Comparison of ENCODE assay signal across 8 mouse cellular contexts in the genomic region with DNA sequence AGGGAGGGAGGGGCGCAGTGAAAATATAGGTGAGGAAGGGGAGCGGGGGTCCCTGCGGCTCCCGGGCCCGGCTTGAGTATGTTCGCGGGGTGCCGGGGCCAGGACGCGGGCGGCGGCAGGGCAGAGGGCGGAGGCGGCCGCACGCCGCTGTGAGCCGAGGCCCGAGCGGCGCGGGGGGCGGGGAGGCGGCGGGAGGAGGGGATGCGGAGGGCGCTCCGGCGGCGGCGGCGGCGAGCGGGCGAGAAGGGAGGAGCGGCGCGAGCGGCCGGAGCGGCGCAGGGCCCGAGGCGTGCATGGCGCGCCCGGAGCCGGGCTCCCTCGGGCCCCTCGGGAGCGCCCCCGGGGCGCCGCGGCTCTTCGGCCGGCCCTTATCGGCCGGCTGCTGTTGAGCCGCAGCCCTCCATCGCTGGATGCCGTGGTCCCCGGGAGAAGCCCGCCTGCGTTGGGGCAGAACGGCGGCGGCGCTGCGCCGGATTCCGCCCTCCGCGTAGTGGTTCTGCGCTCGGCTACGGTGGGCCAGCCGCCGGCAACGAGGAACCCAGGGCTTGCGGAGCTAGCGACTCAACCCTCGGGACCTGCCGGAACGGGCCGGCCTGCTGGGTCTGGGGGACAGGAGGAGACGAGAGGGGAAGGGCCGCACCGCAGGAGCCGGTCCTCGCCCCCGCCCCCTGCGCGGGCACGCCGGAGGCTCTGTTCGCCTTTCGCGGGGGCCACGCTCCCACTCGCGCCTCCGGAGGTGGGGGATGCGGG. TPM values are rescaled to one million over a fixed set of nuclear protein-coding genes. Genes with fewer than 3 reads are reported as not detected.
DNase-seq lines count a peak whose midpoint lies in the region; ATAC-seq lines count a peak whose summit lies in the region.

A gene (plus strand): TSS at position 237 of the 750 bp plus-strand sequence.

- no peak for ATAC-seq in megakaryocyte, adult 5-6 weeks (ENCODE audit: poor library complexity, severe bottlenecking)
- ATAC-seq in intestine, embryonic 16.5 days: peak; percentile 57
- ATAC-seq in liver, embryonic 13.5 days (ENCODE audit: low read depth): no peak

- peak within 1 kb of the TSS; percentile 96 for H3K4me3 ChIP-seq in megakaryocyte, embryonic 14.5 days (replicated peaks)
- H3K4me3 ChIP-seq in intestine, embryonic 16.5 days (ENCODE audit: low read length): peak within 1 kb of the TSS; percentile 69
- H3K4me3 ChIP-seq in liver, embryonic 13.5 days (replicated peaks): peak within 1 kb of the TSS; percentile 53

- H3K4me2 ChIP-seq in intestine, embryonic 16.5 days (ENCODE audit: low read depth, low read length): peak within 1 kb of the TSS; percentile 97
- H3K4me2 ChIP-seq in liver, embryonic 13.5 days: peak within 1 kb of the TSS; percentile 69

- peaks cover 9% of the 10 kb centered on the region for H3K36me3 ChIP-seq in megakaryocyte, embryonic 14.5 days (replicated peaks; ENCODE audit: low read length)
- H3K36me3 ChIP-seq in intestine, embryonic 16.5 days (ENCODE audit: control insufficient read depth, insufficient read depth, low read length): no peaks in the 10 kb centered on the region
- H3K36me3 ChIP-seq in liver, embryonic 13.5 days: no peaks in the 10 kb centered on the region

- H3K9ac ChIP-seq in intestine, embryonic 16.5 days (ENCODE audit: low read depth, low read length): peak within 1 kb of the TSS; percentile 79
- H3K9ac ChIP-seq in liver, embryonic 13.5 days: peak within 1 kb of the TSS; percentile 53; the same call in 1 of the 2 replicates

- DNase-seq in cerebellum, adult 9-11 months: peak; percentile 51
- DNase-seq in gonadal fat pad, adult 2 months (ENCODE audit: low read depth): no peak
- DNase-seq in liver, embryonic 13.5 days: no peak
- peak; percentile 77 for DNase-seq in retina, postnatal 1 day
- DNase-seq in spleen, postnatal 36 days (ENCODE audit: low spot score in 2 of 2): no peak

- WGBS in intestine, embryonic 16.5 days: 1% methylated on average over 92 of the region's 104 CpGs
- WGBS in liver, embryonic 13.5 days (ENCODE audit: insufficient replicate concordance): under 1% methylated on average over 74 of the region's 104 CpGs

- peak within 1 kb of the TSS; percentile 70 for H3K27ac ChIP-seq in intestine, embryonic 16.5 days (ENCODE audit: low read length)
- H3K27ac ChIP-seq in liver, embryonic 13.5 days: no peak within 1 kb of the TSS

- H3K27me3 ChIP-seq in megakaryocyte, embryonic 14.5 days (replicated peaks): peaks cover 86% of the 10 kb centered on the region
- H3K27me3 ChIP-seq in intestine, embryonic 16.5 days (replicated peaks; ENCODE audit: control insufficient read depth, insufficient read depth, low read length): peaks cover 48% of the 10 kb centered on the region
- H3K27me3 ChIP-seq in liver, embryonic 13.5 days: peaks cover 94% of the 10 kb centered on the region

- H3K4me1 ChIP-seq in megakaryocyte, embryonic 14.5 days: peaks cover 91% of the 10 kb centered on the region
- H3K4me1 ChIP-seq in intestine, embryonic 16.5 days (ENCODE audit: control insufficient read depth, insufficient read depth, low read length): peaks cover 13% of the 10 kb centered on the region
- peaks cover 15% of the 10 kb centered on the region for H3K4me1 ChIP-seq in liver, embryonic 13.5 days (replicated peaks)

- H3K9me3 ChIP-seq in megakaryocyte, embryonic 14.5 days: no peaks in the 10 kb centered on the region
- no peaks in the 10 kb centered on the region for H3K9me3 ChIP-seq in intestine, embryonic 16.5 days (ENCODE audit: control insufficient read depth, low read length)
- H3K9me3 ChIP-seq in liver, embryonic 13.5 days (replicated peaks): no peaks in the 10 kb centered on the region

RNA-seq across cellular contexts. Expression of the gene that starts here (rescaled TPM):
- polyA plus RNA-seq in megakaryocyte, embryonic 14.5 days (2012; ENCODE audit: insufficient read depth, low replicate concordance): 3.9 and 4.7 TPM in 2 replicates
- not detected in 2 replicates for total RNA-seq in megakaryocyte, adult 5-6 weeks (2015)
- total RNA-seq in megakaryocyte, adult 5-6 weeks (2017): not detected in 2 replicates
- polyA plus RNA-seq in gonadal fat pad, adult 2 months (2012; rRNA removed): 44.1 and 60.5 TPM in 2 replicates
- polyA plus RNA-seq in intestine, embryonic 16.5 days (2015; fragmentation: Nextera tagmentation; extraction: Ambion mirVana): 1.9 and 2.0 TPM in 2 replicates
- 0.10 and 0.15 TPM in 2 replicates for polyA plus RNA-seq in liver, embryonic 13.5 days (2015; fragmentation: Nextera tagmentation; extraction: Ambion mirVana)

Comparison
In these comparisons a context has a peak if more than half of its experiments do, and no peak if none do; other contexts are left out.
1. DNase-seq: peak in cerebellum, adult 9-11 months (single experiment) and retina, postnatal 1 day (single experiment); none in gonadal fat pad, adult 2 months (single experiment), liver, embryonic 13.5 days (single experiment) and spleen, postnatal 36 days (0 of 2).
2. Peak in every context shown above with its lines, with median percentiles within 50 percentile points of each other: H3K4me3 ChIP-seq.